ENCODE assay signal across 8 mouse cellular contexts in the genomic region with DNA sequence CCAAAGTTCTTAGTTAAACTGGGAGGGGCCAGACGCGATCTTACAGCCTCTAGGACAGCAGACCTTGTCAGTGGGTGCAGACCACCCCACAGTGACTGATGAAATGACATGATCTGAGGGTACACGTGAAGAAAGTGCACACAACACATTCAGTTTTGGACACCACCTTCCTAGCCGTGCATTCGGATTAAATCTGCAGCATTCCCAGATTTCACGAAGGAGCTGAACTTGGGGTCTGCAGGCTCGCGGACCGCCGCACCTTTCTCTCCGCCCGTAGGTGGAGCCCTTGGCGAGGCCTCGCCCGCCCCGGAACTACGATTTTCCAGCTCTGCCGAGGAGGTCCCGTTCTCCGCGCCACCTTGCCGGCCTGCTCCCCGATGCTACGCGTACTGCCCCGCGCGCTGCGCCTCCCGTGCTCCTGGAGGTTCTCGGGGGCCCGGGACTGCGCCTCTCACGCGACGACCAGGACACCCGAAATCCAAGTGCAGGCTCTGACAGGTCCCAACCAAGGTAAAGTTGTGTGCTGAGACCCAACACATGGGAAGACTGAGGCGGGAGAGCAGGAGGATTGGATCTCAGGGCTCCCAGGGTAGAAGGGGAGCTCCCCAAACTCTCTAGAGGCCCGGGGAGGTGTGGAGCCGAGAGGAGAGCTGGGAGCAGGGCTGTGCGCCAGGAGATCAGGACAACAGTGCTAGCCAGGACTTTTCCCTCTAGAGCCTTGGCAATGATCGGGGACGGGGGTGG. TPM values are rescaled to one million over a fixed set of nuclear protein-coding genes. Genes with fewer than 3 reads are reported as not detected.
DNase-seq lines count a peak whose midpoint lies in the region; ATAC-seq lines count a peak whose summit lies in the region.

A gene (plus strand): TSS at position 286 of the 744 bp plus-strand sequence.

- H3K9me3 ChIP-seq in embryonic facial prominence, embryonic 13.5 days: no peaks in the 10 kb centered on the region
- no peaks in the 10 kb centered on the region for H3K9me3 ChIP-seq in heart, embryonic 11.5 days (replicated peaks; ENCODE audit: control insufficient read depth, low read length)
- no peaks in the 10 kb centered on the region for H3K9me3 ChIP-seq in kidney, embryonic 15.5 days (replicated peaks)

- H3K4me2 ChIP-seq in embryonic facial prominence, embryonic 13.5 days: peak within 1 kb of the TSS; percentile 93
- peak within 1 kb of the TSS; percentile 97 for H3K4me2 ChIP-seq in heart, embryonic 11.5 days
- H3K4me2 ChIP-seq in kidney, embryonic 15.5 days: peak within 1 kb of the TSS; percentile 97

- no peak within 1 kb of the TSS for H3K27ac ChIP-seq in embryonic facial prominence, embryonic 13.5 days
- H3K27ac ChIP-seq in heart, embryonic 11.5 days (ENCODE audit: low read depth, low read length): no peak within 1 kb of the TSS
- H3K27ac ChIP-seq in kidney, embryonic 15.5 days: no peak within 1 kb of the TSS

- peaks cover 12% of the 10 kb centered on the region for H3K27me3 ChIP-seq in embryonic facial prominence, embryonic 13.5 days
- H3K27me3 ChIP-seq in heart, embryonic 11.5 days (ENCODE audit: control insufficient read depth, insufficient read depth, low read length): no peaks in the 10 kb centered on the region
- peaks cover 18% of the 10 kb centered on the region; the same call in 1 of the 2 replicates for H3K27me3 ChIP-seq in kidney, embryonic 15.5 days

- DNase-seq in CD4-positive helper T cell, adult 2 months (ENCODE audit: low read depth, low spot score): peak; percentile 12
- DNase-seq in adrenal gland, postnatal 25 days: peak; percentile 59
- DNase-seq in lung, adult 18-20 months: peak; percentile 17 to 35
- peak; percentile 15 for DNase-seq in ovary, postnatal 10 days (ENCODE audit: low spot score)
- peak; percentile 72 for DNase-seq in yolk sac, embryonic 10.5 days (ENCODE audit: low spot score)

- peak within 1 kb of the TSS; percentile 71 for H3K4me3 ChIP-seq in embryonic facial prominence, embryonic 13.5 days
- peak within 1 kb of the TSS; percentile 66 for H3K4me3 ChIP-seq in heart, embryonic 11.5 days (ENCODE audit: low read depth, low read length)
- peak within 1 kb of the TSS; percentile 73 for H3K4me3 ChIP-seq in kidney, embryonic 15.5 days (replicated peaks)

- H3K36me3 ChIP-seq in embryonic facial prominence, embryonic 13.5 days: peaks cover 9% of the 10 kb centered on the region; the same call in 1 of the 2 replicates
- no peaks in the 10 kb centered on the region for H3K36me3 ChIP-seq in heart, embryonic 11.5 days (ENCODE audit: control insufficient read depth, insufficient read depth, low read length)
- no peaks in the 10 kb centered on the region for H3K36me3 ChIP-seq in kidney, embryonic 15.5 days

- peak within 1 kb of the TSS; percentile 86 for H3K9ac ChIP-seq in embryonic facial prominence, embryonic 13.5 days
- H3K9ac ChIP-seq in heart, embryonic 11.5 days (ENCODE audit: low read depth, low read length): peak within 1 kb of the TSS; percentile 71
- H3K9ac ChIP-seq in kidney, embryonic 15.5 days: peak within 1 kb of the TSS; percentile 76

- no peak for ATAC-seq in embryonic facial prominence, embryonic 13.5 days (ENCODE audit: insufficient number of reproducible peaks, insufficient read depth, low FRiP score, low TSS enrichment, low read depth)
- ATAC-seq in heart, embryonic 11.5 days (replicated peaks; ENCODE audit: insufficient number of reproducible peaks, low FRiP score, low TSS enrichment): no peak
- peak; percentile 82 for ATAC-seq in kidney, embryonic 15.5 days (replicated peaks; ENCODE audit: low FRiP score)

- 1% methylated on average over 43 of the region's 43 CpGs for WGBS in embryonic facial prominence, embryonic 13.5 days
- under 1% methylated on average over 43 of the region's 43 CpGs for WGBS in heart, embryonic 11.5 days (ENCODE audit: insufficient replicate concordance)
- WGBS in kidney, embryonic 15.5 days: under 1% methylated on average over 43 of the region's 43 CpGs

- 0 out of 2 replicates have a peak, but pooled peaks cover 4% of the 10 kb centered on the region for H3K4me1 ChIP-seq in embryonic facial prominence, embryonic 13.5 days
- H3K4me1 ChIP-seq in heart, embryonic 11.5 days (ENCODE audit: control insufficient read depth, insufficient read depth, low read length): no peaks in the 10 kb centered on the region
- H3K4me1 ChIP-seq in kidney, embryonic 15.5 days: 0 out of 2 replicates have a peak, but pooled peaks cover 3% of the 10 kb centered on the region

RNA-seq across cellular contexts. Expression of the gene that starts here (rescaled TPM):
- 31.3 and 33.1 TPM in 2 replicates for total RNA-seq in adrenal gland, postnatal 25 days (2021)
- 45.0 and 47.9 TPM in 2 replicates for polyA plus RNA-seq in embryonic facial prominence, embryonic 13.5 days (2015; fragmentation: Nextera tagmentation; extraction: Ambion mirVana)
- polyA plus RNA-seq in heart, embryonic 11.5 days (2014; fragmentation: Nextera tagmentation; extraction: Ambion mirVana): 16.3 and 17.3 TPM in 2 replicates
- polyA plus RNA-seq in kidney, embryonic 15.5 days (2015; fragmentation: Nextera tagmentation; extraction: Ambion mirVana): 36.4 and 37.2 TPM in 2 replicates

Comparison
In these comparisons a context has a peak if more than half of its experiments do, and no peak if none do; other contexts are left out.
1. DNase-seq: peak in every context shown above with its lines; median percentile 72 in yolk sac, embryonic 10.5 days; 59 in adrenal gland, postnatal 25 days; 26 in lung, adult 18-20 months; 15 in ovary, postnatal 10 days; 12 in CD4-positive helper T cell, adult 2 months.